Mouse (Mus musculus) embryonic facial prominence, embryonic 11.5 days (tissue): Measurements from ENCODE around the gene Cadm1. TPM values are rescaled to one million over a fixed set of nuclear protein-coding genes. Genes with fewer than 3 reads are reported as not detected.

Experiments used
- ATAC-seq: fragments of 200-750 bp; cut with Nextera tagmentation; replicated peaks from 2 replicates; pipeline ENCODE4 v1.8.0; 2017; ENCODE audit warnings: low read depth; ENCODE audit not compliant: insufficient number of reproducible peaks, low FRiP score, low TSS enrichment
- DNase-seq: peaks from one replicate; pipeline ENCODE4 v3.0.0-alpha.2; 2015; ENCODE audit warnings: low spot score
- H3K27ac ChIP-seq: fragments of 300-500 bp; sonication (generic); replicated peaks from 2 replicates; pipeline ENCODE4 v1.5.1; 2014; ENCODE audit warnings: mild to moderate bottlenecking, low read depth, low read length, control low read depth
- H3K27me3 ChIP-seq: fragments of 300-500 bp; sonication (generic); 2 replicates; pipeline ENCODE4 v1.6.1; 2014; ENCODE audit warnings: mild to moderate bottlenecking, low read length, moderate library complexity, mixed read lengths; ENCODE audit not compliant: control insufficient read depth, insufficient read depth
- H3K36me3 ChIP-seq: fragments of 300-500 bp; sonication (generic); replicated peaks from 2 replicates; pipeline ENCODE4 v1.6.1; 2014; ENCODE audit warnings: low read depth, mild to moderate bottlenecking, low read length, moderate library complexity, mixed read lengths; ENCODE audit not compliant: control insufficient read depth, insufficient read depth
- H3K4me1 ChIP-seq: fragments of 300-500 bp; sonication (generic); 2 replicates; pipeline ENCODE4 v1.6.1; 2014; ENCODE audit warnings: low read length, mixed read lengths; ENCODE audit not compliant: control insufficient read depth, insufficient read depth
- H3K4me2 ChIP-seq: fragments of 300-500 bp; sonication (generic); 2 replicates; pipeline ENCODE4 v1.6.1; 2014; ENCODE audit warnings: low read depth, mild to moderate bottlenecking, control low read depth, low read length, moderate library complexity
- H3K4me3 ChIP-seq: fragments of 300-500 bp; sonication (generic); 2 replicates; pipeline ENCODE4 v1.5.1; 2014; ENCODE audit warnings: low read depth, low read length, control low read depth
- H3K9ac ChIP-seq: fragments of 300-500 bp; sonication (generic); replicated peaks from 2 replicates; pipeline ENCODE4 v1.6.1; 2014; ENCODE audit warnings: mild to moderate bottlenecking, control low read depth, low read length
- H3K9me3 ChIP-seq: fragments of 300-500 bp; sonication (generic); replicated peaks from 2 replicates; pipeline ENCODE4 v1.6.1; 2016; ENCODE audit warnings: mild to moderate bottlenecking, low read length, inconsistent platforms, mixed read lengths; ENCODE audit not compliant: control insufficient read depth
- WGBS: fragments of 180-500 bp; shearing (Covaris S2); extraction: QIAGEN DNeasy Blood & Tissue Kit; methylation state at CpG from one replicate; pipeline ENCODE4 v1.1.7; 2014; 5-methylcytosine and 5-hydroxymethylcytosine counted together
- polyA plus RNA-seq: library from polyadenylated mRNA; unstranded; fragments of >200 nt; fragmentation: Nextera tagmentation; extraction: Ambion mirVana; gene quantifications from 2 replicates; pipeline ENCODE4 v1.2.1, GENCODE M21; 2014

Gene Cadm1
- 99.3 and 116 TPM in 2 replicates for polyA plus RNA-seq

- Histone ChIP-seq H3K9ac (peak within 1 kb of the TSS; percentile 87), H3K27ac (peak within 1 kb of the TSS; percentile 64), H3K27me3 (no peaks in the 10 kb centered on the region), H3K9me3 (no peaks in the 10 kb centered on the region), H3K4me2 (peak within 1 kb of the TSS; percentile 93), H3K36me3 (no peaks in the 10 kb centered on the region), H3K4me3 (peak within 1 kb of the TSS; percentile 82), H3K4me1 (peaks cover 2% of the 10 kb centered on the region; the same call in 1 of the 2 replicates)
- WGBS, result under 1% methylated on average over 56 of the region's 72 CpGs
- ATAC-seq, result peak; percentile 91
- peak; percentile 98 for DNase-seq
Measured at GRCm38 (mm10) chr9:47529602-47530450, at the start of gene Cadm1. Gene Cadm1, plus strand, starts transcription at chr9:47530173.

GRCm38 (mm10) chr9:47484506-47484905 lies 45.5 kb upstream of the Cadm1 start:
- Histone ChIP-seq H3K4me3 (no peak overlapping the region), H3K27me3 (no peaks in the 10 kb centered on the region), H3K36me3 (no peaks in the 10 kb centered on the region), H3K27ac (no peak overlapping the region), H3K4me1 (no peaks in the 10 kb centered on the region), H3K9ac (no peak overlapping the region), H3K4me2 (no peak overlapping the region), H3K9me3 (no peaks in the 10 kb centered on the region)
- ATAC-seq (no peak), DNase-seq (no peak)
- 84% methylated on average over 5 of the region's 5 CpGs for WGBS

- Histone ChIP-seq H3K4me3 (no peak overlapping the region), H3K9ac (no peak overlapping the region), H3K4me1 (no peaks in the 10 kb centered on the region), H3K9me3 (no peaks in the 10 kb centered on the region), H3K36me3 (no peaks in the 10 kb centered on the region), H3K4me2 (no peak overlapping the region), H3K27me3 (no peaks in the 10 kb centered on the region), H3K27ac (no peak overlapping the region)
- ATAC-seq (no peak), DNase-seq (no peak)
- WGBS, result 54% methylated on average over 4 of the region's 4 CpGs
Measured at GRCm38 (mm10) chr9:47485186-47485585, 44.8 kb upstream of the Cadm1 start.

GRCm38 (mm10) chr9:47499761-47500160 lies 30.2 kb upstream of the Cadm1 start:
- H3K27ac ChIP-seq, result no peak overlapping the region
- no peaks in the 10 kb centered on the region for H3K36me3 ChIP-seq
- WGBS, result 30% methylated on average over 3 of the region's 3 CpGs
- no peak overlapping the region for H3K4me3 ChIP-seq
- H3K27me3 ChIP-seq, result no peaks in the 10 kb centered on the region
- no peak overlapping the region for H3K9ac ChIP-seq
- no peak overlapping the region for H3K4me2 ChIP-seq
- DNase-seq (no peak), ATAC-seq (no peak)
- H3K9me3 ChIP-seq, result no peaks in the 10 kb centered on the region
- no peaks in the 10 kb centered on the region for H3K4me1 ChIP-seq

GRCm38 (mm10) chr9:47505956-47506355 lies 24.0 kb upstream of the Cadm1 start:
- H3K4me3 ChIP-seq, result no peak overlapping the region
- no peaks in the 10 kb centered on the region for H3K4me1 ChIP-seq
- no peak overlapping the region for H3K4me2 ChIP-seq
- DNase-seq (no peak), ATAC-seq (no peak)
- no peak overlapping the region for H3K27ac ChIP-seq
- H3K9ac ChIP-seq, result no peak overlapping the region
- WGBS, result 68% methylated on average over 13 of the region's 13 CpGs
- no peaks in the 10 kb centered on the region for H3K9me3 ChIP-seq
- no peaks in the 10 kb centered on the region for H3K36me3 ChIP-seq
- no peaks in the 10 kb centered on the region for H3K27me3 ChIP-seq

GRCm38 (mm10) chr9:47506876-47507275 lies 23.1 kb upstream of the Cadm1 start:
- WGBS, result 86% methylated on average over 17 of the region's 17 CpGs
- H3K9ac ChIP-seq, result no peak overlapping the region
- no peaks in the 10 kb centered on the region for H3K4me1 ChIP-seq
- no peaks in the 10 kb centered on the region for H3K27me3 ChIP-seq
- H3K9me3 ChIP-seq, result no peaks in the 10 kb centered on the region
- H3K4me2 ChIP-seq, result no peak overlapping the region
- H3K4me3 ChIP-seq, result no peak overlapping the region
- H3K27ac ChIP-seq, result no peak overlapping the region
- DNase-seq, result no peak
- ATAC-seq, result no peak
- H3K36me3 ChIP-seq, result no peaks in the 10 kb centered on the region

- ATAC-seq, result no peak
- no peak overlapping the region for H3K27ac ChIP-seq
Measured at GRCm38 (mm10) chr9:47508109-47508508, 21.9 kb upstream of the Cadm1 start.

GRCm38 (mm10) chr9:47512521-47512920 lies 17.5 kb upstream of the Cadm1 start:
- H3K27ac ChIP-seq, result no peak overlapping the region
- H3K4me2 ChIP-seq, result no peak overlapping the region
- 85% methylated on average over 3 of the region's 3 CpGs for WGBS
- ATAC-seq (no peak), DNase-seq (no peak)
- H3K4me1 ChIP-seq, result no peaks in the 10 kb centered on the region
- H3K4me3 ChIP-seq, result no peak overlapping the region
- H3K9ac ChIP-seq, result no peak overlapping the region
- H3K36me3 ChIP-seq, result no peaks in the 10 kb centered on the region
- H3K9me3 ChIP-seq, result no peaks in the 10 kb centered on the region
- no peaks in the 10 kb centered on the region for H3K27me3 ChIP-seq

More at GRCm38 (mm10) chr9:47508109-47508508, 21.9 kb upstream of the Cadm1 start:
- WGBS, result 59% methylated on average over 3 of the region's 3 CpGs
- Histone ChIP-seq H3K4me2 (no peak overlapping the region), H3K4me3 (no peak overlapping the region), H3K9ac (no peak overlapping the region), H3K9me3 (no peaks in the 10 kb centered on the region), H3K4me1 (no peaks in the 10 kb centered on the region), H3K36me3 (no peaks in the 10 kb centered on the region), H3K27me3 (no peaks in the 10 kb centered on the region)
- no peak for DNase-seq
